Mouse (Mus musculus) adrenal gland, adult (tissue): Measurements from ENCODE around the gene Mast4.
A peak's percentile ranks its signal among the peaks of the same experiment; 100 is the strongest.

Experiments used
- DNase-seq, 2 experiments: peaks; one replicate each; pipeline ENCODE4 v3.0.0; 2022 to 2023; ENCODE audit warnings: low spot score in 1 of 2; ENCODE audit not compliant: inconsistent age in 2 of 2

The Mast4 gene

GRCm38 (mm10) chr13:102728035-102728434 lies 606.3 kb downstream of the Mast4 start:
- DNase-seq, result no peak

DNA sequence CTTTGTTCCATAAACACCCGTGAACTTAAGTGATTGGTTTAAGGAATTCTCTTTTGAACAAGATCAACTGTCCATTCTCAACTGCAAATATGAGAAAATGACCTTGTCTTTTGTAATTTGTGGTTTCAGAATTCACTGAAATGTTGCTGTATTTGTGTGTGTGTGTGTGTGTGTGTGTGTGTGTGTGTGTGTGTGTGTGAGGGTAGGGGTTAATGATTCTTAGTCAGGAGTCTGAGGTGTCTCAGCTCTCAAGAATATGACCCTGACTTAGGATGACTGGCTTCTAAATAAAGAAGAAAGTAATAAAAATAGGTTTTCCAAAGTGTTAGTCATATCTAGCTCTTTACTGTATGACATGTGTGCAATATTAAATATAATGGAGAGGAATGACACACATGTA lies 607.4 kb downstream of the Mast4 start:
- no peak for DNase-seq

DNA sequence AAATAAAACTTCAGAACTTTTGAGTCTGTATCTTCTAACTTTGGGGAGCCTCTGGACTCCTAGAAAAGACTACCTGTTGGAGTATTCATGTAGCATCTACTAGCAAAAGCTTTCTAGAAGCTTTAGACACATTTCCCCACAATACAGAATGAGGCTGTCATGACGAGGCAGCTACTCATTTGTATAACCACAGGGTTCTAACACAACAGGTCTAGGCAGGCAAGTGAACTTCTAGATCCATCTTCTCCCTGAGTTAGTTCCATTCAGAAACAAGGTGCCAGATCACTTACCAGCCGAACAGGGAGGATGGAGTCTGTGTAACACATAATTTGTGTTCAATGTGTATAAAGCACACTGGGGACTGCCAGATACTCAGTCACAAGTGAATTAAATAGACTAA lies 608.4 kb downstream of the Mast4 start:
- DNase-seq, result no peak

DNA sequence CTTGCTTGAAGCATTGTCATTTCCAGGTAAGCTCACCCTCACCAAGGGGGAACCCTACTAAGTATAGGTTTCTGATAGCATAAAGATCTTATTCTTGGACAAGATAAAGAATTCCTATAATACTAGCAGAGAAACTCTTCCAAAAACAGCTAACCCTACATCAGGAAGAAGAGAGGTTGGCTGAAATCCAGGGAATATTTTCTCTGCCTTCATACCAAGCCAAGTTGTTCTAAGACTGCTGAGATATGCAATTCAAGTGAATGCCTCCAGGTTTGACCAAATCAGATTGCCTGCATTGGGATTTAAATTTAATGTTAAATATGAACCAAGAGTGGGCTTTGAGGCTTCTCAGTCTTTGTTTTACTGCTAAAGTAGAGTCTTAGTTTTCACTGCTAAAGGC lies 608.9 kb downstream of the Mast4 start:
- no peak for DNase-seq

- DNase-seq, result no peak
Measured at GRCm38 (mm10) chr13:102716973-102717372, 617.3 kb downstream of the Mast4 start.

DNA sequence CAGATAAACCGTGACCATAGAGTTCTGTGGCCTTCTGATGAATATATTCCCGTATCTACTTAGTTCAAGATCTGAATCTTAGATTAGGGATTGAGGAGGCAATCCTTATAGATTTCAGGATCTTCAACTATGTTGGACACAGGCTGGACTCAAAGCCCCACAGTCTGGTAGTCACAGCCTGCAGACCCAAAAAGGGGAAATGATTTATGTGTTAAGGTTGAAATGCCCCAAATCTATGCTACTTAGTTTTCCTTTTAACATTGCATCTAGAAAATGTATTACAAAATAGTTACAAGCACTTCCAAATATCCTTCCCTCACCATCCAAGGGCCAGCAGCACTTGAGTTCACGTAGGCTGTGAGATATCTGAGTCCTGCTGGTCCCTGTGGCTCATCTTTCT lies 633.6 kb downstream of the Mast4 start:
- no peak for DNase-seq

- DNase-seq, result no peak
Measured at GRCm38 (mm10) chr13:102700176-102700575, 634.1 kb downstream of the Mast4 start.

DNA sequence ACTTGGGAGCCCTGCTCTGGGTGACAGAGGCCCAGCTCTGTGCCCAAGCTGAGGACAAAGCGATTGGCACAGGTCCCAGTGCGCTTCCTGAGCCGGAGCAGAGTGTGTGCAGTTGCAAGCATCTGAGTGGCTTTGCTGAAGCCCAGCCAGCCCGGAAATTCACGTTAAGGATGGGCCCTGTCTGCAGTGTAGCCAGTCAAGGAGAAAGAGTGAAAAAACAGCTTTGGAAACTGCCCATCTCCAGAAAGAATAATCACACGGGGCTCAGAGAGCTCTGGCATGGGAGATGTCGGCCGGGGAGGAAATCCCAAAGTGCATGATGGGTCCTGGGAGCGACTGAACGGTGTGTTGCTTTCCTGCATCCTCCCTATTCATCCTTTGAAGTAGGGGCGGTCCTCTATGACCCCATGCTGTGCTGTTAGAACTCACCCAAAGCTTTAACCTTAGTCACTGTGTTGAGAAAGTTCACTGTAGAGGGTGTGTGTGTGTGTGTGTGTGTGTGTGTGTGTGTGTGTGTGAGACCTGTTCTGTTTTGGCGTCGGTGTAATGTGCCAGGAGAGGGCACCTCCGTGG lies 635.5 kb downstream of the Mast4 start:
- peak; percentile 77 to 86 for DNase-seq

DNA sequence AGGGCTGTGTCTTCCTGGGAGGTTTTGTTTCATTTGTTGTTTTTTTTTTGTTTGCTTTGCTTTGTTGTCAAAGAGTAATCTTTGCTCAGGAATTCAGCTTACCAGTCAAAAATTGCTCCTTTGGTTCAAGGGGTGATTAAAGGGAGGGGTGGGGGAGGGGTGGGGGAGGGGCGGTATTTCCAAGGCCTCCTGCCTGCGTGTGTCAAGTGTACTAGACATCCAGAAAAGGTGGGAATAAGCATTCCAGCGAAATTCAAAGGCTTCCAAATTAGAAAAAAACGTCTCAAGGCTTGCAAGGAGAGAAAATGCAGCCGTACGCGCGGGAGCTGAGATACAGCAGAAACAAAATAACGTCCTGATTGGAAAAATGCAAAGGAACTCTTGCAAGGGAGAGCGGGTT lies 636.0 kb downstream of the Mast4 start:
- no peak for DNase-seq

GRCm38 (mm10) chr13:102695121-102695905 lies 639.0 kb downstream of the Mast4 start:
- DNase-seq, result no peak

GRCm38 (mm10) chr13:102694154-102694553 lies 640.1 kb downstream of the Mast4 start:
- no peak for DNase-seq

DNA sequence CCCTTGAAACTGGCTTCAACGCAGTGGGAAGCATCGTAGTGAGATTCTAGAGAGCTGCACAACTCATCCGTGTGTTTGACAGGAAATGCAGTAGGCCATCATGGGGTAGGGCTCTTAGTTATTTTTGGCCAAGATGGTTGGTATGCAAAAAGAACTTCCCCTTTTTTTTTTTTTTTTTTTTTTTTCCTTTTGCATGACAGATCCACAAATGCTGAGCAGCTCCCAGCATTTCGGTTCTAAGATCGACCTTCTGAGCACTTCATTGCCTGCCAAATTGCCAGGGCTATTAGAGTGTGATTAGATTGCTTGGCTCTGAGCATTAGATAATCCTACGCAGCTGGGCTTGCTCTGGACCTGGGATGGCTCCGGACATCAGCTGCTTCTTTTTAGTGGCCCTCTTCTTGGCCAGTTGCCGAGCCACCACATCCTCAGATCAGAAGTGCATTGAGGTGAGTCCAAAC lies 640.9 kb downstream of the Mast4 start, which contains the start of gene Cd180:
Gene Cd180 (plus strand): TSS at position 218 of the 461 bp plus-strand sequence.
- DNase-seq, result peak; percentile 30 to 65

- no peak for DNase-seq
Measured at GRCm38 (mm10) chr13:102691408-102692150, 642.7 kb downstream of the Mast4 start.

DNA sequence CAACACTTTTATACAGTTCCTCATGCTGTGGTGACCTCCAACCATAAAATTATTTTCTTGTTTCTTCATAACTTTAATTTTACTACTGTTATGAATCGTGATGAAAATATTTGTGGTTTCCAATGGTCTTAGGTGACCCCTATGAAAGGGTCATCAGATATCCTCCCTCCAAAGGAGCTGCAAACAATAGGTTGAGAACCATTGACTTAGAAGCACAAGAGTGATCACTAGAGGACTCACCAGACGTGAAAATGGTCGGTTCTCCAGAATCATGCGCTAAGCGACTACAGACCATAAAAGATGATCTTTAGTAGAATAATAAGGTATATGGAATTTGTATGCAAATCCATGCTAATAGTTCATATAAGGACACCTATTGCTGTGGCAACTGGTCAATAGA lies 644.1 kb downstream of the Mast4 start:
- DNase-seq, result no peak

GRCm38 (mm10) chr13:102689201-102690090 lies 644.9 kb downstream of the Mast4 start:
- DNase-seq, result no peak

DNA sequence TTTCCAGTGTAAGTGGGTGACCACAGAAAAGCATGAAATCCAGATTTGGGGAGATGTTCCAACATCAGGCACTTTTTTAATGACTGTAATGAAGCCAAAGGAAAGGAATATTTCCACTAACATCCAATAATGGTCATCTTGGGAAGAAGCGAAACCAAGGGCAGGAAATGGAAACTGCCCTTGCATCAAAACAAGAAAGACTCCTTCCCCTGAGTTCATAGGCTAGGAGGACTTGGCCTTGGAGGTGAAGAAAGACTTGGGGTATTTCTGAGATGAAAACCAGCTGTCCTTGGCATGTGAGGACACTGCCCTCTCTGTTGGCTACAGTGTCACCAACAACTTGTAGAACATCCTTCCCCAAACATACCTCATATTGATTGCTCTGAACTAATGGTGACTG lies 646.2 kb downstream of the Mast4 start:
- DNase-seq, result no peak

GRCm38 (mm10) chr13:102684890-102685289 lies 649.4 kb downstream of the Mast4 start:
- DNase-seq, result no peak
